Mouse (Mus musculus) layer of hippocampus, postnatal 10 days (tissue): ENCODE results near the gene Ubash3a. TPM values are rescaled to one million over a fixed set of nuclear protein-coding genes. Genes with fewer than 3 reads are reported as not detected.
"Not testable (repeated sequence)": the region's sequence is repeated elsewhere in the genome, so short reads cannot be mapped to it uniquely, and the experiment has no call there.

Experiments
- DNase-seq, 2 experiments: peaks; one replicate each; pipeline ENCODE4 v3.0.0; 2021; ENCODE audit warnings: low spot score in 2 of 2
- total RNA-seq, 2 experiments: library from RNA; stranded (reverse); gene quantifications; 2 replicates each; pipeline ENCODE4 v1.2.3; 2021

The Ubash3a gene
- total RNA-seq, 2 experiments from 2014 or later = 0.51 to 1.5 TPM

DNA sequence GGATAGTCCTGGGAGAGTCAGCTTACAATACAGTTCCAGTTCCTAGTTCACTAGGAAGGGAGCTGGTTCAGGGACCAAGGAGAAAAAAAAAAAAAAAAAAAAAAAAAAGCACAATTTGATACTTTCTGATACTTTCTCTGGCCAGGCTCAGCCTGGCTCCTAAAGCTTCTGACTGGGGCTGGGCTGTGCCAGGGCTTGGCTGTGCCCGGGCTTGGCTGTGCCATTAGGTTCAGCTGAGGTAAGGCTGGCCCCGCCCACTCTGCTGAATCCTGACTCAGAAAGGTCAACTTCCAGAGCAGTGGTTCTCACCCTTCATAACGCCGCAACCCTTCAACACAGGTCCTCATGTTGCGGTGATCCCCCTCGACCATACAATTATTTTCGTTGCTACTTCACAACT is 52.8 kb downstream of the Ubash3a start:
- DNase-seq = peak in 1 of 2 experiments; percentile 63

DNA sequence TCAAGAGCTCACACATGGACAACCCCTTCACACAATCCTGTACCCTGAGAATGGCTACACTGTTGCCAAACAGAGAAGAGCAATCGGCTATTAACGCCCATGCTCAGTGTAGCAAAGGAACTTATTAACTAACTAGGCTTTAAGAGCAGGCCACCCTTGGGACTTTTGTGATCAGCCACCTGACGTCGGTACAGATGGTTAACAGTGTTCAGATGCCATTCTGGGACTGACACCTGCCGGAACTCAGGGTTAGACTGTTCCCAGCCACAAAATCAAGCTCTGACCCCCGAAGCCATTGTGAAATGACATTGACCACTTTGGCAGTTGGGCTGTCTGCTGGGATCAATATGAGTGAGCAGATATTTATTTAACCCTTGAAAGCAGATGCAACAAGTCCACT is 53.7 kb downstream of the Ubash3a start:
- DNase-seq = no peak

DNA sequence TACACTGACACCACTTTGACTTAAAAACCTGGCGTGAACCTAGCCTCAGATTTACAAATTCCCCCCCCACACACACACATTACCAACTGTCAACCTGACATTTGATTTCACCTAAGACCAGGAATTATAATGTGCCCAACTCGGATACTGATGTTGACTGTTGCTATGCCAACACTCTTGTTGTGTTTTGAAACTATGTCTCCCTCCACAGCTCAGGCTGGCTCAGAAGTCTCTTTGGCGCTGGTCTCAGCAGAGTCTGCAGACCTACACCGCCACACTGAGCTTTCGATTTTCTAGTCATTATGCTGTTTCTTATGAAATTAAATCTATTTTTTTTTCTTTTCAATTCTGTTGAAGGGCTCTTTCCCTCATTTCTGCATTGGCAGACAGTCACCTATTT is 55.0 kb downstream of the Ubash3a start:
- DNase-seq = no peak

DNA sequence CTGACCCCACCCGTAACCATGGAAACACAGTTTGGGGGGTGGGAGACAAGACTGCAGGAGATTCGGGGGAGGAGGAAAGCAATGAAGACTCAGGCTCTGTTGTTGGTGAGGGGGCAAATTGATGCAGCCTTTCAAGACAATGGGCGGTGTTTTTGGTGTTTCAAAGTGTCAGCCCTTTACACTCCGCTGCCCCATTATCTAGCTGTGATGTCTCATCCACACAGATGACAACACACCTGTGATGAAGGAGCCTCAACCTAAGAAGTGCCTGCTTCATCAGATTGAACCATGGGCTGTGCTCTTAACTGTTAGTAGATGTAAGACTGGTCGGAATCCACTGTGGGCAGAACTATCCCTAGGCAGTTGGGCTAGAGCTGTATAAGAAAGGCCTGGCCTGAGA is 56.1 kb downstream of the Ubash3a start:
- no peak for DNase-seq

DNA sequence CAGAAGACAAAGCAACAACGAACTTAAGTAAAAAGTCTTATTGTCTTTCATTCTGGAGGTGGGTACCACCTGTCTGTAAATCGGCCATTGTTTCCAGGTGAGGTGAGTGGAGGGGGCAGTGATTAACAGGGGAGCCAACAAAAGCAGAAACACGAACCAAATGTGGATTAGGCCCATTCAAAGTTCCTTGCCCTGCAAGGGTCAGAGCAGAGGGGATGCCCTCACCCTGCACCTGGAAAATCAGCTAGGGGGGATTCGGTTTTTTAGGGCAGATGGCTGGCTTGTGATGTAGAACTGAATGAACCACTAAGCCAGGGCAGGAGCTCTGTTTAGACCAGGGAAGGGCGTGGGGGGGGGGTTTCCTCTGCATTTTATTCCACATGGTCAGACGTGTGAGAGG is 56.7 kb downstream of the Ubash3a start:
- DNase-seq = no peak

DNA sequence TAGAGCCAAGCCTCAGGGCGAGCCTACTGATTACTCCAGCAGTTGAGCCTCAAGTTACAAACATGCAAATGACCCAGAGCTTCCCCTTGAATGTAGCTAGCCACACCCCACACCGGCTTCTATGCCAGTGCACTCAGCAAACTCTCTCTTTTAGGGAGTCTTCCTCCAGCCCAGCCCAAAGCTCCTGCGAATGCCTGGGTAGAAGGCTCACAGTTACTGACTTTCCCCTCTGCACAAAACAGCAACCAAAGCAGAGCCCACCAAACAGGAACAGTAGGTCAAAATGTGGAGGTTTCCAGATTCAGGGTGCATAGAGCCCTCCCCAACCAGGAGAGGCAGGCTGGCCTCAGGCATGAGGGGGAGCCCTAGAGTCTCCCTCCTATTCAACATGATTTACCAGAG is 57.5 kb downstream of the Ubash3a start:
- DNase-seq = no peak

DNA sequence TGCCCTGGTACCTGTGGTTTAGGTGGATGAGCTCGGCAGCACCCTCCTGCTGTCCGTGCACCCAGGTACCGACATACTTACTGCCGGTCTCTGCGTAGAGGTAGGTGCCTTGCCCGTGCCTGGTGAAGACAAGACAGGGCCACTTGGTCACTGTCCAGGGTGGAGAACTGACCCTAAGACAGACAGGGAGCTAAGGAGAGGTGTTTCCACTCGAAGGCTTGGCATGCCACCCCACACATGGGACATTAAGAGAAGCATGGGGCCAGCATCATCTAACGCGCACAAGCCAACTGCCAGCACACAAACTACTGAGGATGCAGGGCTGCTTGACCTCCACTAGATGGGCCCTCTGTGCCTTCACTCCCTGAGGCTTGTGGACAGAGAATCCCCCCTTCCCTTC is 58.2 kb downstream of the Ubash3a start:
- DNase-seq = no peak

DNA sequence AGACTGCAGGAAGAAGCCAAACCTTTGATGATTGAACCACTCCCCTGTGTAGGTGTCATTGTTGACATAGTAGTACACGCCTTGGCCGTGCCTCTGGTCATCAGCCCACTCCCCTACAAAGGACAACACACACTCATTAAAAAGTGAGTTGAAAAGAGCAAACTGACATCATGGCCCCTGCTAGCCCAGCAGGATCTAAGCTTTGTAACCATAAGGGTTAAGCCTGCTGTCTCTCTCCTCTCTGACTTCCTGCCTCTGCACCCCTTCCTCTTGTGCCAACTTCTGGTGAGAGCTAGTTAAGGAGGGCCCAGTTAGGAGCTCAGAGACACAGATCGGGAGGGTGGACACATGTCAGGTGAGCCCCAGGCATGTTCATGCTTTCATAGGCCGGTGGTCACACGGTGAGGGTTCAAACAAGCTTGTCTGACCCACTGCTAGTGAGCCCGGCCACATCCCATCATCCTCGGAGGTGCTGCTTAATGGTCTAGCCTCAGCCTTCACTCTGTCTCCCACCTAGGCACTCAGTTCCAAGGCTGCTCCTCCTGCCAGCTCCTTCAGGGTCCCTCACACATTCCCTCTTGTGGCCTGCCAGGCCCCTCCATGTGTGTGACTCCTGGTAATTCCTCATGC is 58.8 kb downstream of the Ubash3a start:
- DNase-seq = no peak

DNA sequence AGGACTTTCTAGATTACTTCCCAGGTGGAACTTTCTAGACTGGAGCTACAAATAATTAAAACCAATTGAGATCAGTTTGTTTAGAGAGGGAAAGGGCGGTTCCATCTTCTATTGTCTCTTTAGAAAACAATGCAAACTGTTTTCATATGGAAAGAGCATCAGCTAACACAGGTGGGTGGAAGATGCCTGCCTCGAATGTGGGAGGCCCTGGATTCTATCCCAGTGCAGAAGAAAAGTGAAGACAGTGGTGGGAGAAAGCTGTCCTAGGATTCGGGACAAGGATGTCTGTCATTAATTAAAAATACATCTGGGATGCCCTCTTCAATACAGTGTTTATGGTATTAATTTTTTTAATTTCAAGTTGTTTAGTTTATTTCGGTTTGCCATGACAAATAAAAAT is 59.5 kb downstream of the Ubash3a start:
- no peak for DNase-seq

DNA sequence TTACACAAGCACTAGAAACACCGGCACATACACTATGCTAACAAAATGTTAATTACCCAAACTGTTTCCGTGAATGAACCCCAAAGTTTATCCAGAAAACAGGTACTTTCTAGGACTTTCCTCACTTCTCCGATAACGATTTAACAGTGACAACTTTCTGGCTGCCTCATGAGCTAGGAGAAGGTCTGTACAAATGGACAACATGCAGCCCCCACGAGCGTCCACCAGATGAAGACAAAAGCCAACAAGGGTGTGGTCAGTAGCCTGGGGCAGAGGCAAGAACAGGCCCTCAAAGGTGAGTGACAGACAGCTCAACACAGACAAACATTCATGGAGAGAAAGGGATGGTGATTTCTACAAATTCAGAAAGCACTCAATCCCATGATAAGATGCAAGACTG is 59.9 kb downstream of the Ubash3a start:
- no peak for DNase-seq

DNA sequence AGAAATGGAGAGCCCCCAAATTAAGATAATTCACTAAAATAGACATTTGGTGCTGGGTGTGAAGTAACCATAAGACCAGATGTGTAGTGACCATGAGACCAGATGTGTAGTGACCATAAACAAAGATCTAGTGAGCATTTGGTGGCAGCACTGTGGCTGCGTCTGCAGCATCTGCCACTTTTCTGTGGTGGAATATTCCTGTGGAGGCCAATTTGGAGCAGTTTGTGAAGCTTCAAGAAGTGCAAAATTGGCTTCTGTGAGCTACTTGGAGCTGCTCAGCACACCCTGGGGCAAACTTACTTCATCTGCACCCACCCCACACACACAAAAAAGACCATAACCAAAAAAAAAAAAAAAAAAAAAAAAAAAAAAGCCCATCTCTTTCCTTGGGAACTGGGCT is 60.3 kb downstream of the Ubash3a start:
- DNase-seq = peak in 1 of 2 experiments; percentile 9

DNA sequence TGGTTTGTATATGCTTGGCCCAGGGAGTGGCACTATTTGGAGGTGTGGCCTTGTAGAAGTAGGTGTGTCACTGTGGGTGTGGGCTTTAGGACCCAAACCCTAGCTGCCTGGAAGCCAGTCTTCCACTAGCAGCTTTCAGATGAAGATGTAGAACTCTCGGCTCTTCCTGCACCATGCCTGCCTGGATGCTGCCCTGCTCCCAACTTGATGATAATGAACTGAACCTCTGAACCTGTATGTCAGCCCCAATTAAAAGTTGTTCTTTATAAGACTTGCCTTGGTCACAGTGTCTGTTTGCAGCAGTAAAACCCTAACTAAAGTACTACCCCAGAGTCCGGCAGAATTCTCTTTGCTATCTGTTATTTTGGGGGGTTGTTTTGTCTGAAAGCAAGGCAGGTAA is 62.1 kb downstream of the Ubash3a start:
- DNase-seq = peak in 1 of 2 experiments; percentile 15

DNA sequence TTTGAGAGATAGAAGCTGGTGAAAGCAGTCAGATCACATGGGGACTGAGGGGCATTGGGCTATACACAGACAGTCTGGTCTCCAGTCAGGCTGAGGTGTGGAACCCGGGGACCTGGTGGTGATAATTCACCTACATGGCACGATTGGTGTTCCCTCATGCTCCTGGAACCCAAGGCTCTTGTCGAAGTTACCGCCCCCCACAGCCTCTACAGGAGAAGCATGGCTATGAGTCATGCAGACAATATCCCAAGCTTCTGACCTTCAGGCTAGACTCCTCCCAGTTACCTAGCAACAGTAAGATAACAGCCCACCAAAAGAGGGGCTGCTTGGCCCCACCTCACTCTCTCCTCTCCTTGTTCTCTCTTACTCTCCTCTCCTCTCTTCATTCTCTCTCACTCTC is 62.6 kb downstream of the Ubash3a start:
- no peak for DNase-seq

DNA sequence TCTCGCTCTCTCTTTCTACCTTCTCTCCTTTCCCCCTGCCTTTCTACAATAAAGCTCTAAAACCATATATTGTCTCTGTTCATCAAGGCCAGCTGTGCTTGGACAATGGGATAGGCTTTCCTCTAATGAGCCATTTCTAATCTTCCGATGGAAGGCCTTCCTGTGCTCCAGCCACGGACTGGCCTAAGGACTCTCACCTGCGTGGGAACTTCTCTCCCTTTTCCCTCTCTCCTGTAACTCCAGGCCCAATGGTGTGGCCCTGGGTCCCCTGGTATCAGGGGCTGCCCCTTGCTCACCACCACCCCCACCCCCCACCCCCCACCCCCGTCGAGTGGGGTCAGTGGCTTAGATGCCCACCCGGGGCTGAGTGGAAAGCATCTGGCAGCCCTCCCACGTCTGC is 63.1 kb downstream of the Ubash3a start:
- not testable (repeated sequence) for DNase-seq

DNA sequence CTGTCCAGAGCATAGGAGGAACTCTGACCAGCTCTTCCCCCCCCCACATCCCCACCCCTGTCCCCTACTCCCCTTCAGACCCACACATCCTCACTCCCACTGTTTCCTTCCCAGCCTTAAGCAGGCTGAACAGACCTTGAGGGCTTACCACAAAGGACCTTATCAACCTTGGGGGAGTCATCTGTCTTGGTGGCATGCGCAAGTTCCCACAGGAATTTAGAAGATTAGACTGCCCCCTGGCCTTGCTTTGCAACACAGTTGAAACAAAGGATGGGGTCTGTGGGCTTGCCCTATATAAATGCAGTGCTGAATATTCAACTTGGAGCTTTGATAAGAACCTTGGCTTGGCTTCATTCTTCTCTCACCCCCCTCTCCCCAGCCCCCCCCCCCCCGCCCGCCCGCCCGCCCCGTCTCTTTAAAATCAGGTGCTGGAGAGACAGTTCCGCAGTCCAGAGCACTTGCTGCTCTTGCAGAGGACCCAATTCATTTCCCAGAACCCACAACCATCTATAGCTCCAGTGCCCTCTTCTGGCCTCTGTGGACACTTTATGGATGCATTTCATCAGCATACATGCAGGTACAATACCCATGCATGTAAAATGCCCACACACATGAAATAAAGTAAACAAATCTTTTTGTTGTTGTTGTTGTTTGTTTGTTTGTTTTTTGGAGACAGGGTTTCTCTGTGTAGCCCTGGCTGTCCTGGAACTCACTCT is 63.6 kb downstream of the Ubash3a start:
- DNase-seq = no peak

DNA sequence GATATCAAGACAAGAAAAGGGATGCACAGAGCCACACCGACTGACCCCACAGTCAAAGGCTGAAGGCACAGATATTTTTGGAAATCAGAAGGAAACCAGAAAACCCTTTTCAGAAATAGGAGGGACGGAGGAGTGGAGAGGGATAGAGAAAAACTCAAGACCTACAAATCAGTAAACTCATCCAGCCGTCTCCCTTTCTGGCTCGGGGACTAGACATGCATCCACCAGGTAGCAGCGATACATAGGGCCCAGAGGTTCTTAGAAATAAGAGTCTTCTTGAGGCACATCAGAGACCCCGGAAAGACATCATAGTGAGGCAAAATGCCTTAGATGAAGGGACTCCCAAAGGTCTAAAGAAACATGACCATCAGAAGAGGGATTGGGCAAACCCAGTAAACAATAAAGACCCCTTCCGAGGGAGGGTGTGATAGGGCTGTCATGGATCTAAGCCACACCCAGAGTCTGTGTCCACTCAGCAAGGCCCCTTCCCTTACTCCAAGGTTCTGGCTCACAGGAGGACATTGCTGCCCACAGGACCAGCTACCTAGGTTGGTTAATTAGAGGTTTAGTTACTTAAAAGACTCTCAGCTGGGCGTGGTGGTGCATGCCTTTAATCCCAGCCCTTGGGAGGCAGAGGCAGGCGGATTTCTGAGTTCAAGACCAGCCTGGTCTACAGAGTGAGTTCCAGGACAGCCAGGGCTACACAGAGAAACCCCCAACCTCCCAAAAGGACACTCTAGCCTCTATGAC is 64.9 kb downstream of the Ubash3a start:
- no peak for DNase-seq

DNA sequence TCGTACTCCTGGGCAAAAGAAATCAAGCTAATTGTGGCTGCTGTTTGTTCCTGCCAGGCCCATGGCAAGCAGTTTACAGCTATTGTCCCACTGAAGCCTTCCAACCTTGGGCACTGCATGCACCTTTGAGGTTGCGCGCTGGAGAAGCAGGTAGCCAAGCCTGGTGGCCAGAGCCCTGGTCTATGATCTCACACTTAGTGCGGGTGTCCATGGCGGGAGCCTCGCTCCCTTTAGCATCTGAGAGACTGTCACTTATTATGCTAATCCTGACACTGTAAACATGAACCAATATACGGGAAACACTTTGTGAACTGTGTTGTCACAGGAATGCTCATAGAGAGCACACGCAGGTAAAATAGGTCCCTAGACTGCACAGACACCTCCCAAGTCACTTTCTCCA is 66.0 kb downstream of the Ubash3a start:
- DNase-seq = no peak

DNA sequence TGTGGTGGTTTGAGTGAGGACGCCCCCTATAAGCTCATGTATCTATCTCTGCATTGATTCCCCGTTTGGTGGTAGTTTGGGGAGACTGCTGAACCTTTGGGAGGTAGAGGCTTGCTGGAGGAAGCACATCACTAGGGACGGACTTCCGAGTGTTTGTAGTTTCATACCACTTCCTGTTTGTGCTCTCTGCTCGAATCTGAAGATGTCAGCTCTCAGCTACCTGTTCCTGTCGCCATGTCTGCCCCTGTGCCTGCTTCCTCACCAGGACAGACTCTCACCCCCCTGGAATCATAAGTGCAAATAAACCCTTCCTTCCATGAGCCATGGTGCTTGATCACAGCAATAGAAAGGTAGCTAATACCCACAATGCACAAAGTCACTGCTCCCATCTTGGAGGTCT is 67.5 kb downstream of the Ubash3a start:
- DNase-seq = no peak

DNA sequence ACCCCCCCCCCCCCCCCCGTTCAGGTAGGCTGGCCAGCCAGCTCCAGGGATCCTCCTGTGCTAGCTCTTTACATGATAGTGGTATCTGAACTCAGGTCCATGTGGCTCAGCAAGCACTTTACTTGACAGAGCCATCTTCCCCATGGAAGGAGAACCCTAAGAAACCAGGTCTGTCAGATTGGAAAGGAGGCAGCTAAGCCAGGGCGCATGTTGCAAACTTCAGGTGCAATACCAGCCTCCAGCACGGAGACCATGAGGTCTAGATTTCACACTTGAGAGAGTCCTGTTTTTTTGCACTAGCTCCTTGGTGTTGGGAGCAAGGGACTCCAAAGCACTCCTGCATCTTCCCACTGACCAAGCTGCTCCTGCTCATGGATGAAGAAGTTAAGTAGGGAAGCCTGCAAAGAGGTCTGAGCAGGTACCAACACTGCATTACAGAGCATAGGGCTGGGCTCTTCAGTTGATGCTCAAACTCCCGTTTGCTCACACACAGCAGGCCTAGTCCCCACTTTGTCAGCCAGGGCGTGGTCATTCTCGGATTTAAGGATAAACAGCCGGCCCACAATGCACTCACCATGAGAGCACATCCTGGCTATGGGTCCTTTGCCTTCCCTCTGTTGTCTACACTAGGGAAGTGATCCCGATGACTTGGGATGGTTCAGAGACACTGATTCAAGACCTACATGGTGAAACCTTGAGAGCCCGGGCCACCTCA is 68.7 kb downstream of the Ubash3a start:
- DNase-seq = no peak

DNA sequence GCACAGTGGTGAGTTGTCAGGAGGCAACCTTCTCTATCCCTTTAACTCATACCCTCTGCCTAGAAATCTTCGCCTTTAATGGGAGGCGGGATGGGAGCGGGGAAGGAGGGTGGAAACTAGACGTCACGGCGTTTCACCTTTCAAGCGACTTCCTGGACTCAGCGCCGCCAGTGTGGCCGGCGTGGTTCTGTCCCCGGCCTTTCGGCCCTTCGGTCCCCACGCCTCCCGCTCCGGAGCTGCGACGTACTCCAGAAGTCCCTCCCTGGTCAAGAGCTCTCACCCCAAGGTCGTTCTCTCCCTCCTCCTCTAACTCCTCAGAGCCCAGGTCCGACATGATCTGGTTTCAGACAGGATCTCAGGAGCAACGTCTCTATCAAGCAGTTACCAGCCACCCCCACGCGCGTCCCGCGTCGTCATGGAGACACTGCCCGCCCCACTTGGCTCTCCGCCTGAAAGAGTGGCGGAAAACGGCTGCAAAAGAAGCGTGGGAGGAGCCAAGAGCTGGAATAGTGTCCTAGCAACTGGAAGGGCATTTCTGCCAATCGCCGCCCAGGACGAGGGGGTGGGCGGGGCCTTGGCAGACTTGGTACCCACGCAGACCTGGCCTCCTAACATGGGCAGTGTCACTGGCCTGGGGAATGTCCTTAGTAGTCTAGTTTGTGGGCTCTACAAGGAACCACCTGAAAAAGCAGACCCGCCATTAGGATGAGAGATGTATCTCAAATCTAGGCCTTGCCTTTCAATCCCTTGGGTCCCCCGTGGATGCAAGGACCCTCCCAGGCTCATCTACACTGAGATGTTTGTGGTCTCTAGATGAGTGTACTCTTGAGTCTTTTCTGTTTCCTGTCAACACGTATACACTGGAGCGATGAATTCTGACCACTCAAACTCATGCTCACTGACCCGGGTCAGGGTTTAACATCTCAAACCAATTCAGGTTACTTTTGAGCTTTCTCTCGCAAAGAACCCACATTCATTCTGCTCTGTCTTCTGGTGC is 69.5 kb downstream of the Ubash3a start, which contains the start of gene Rsph1:
Gene Rsph1, minus strand, starts transcription at position 462 of the 997 bp plus-strand sequence.
- DNase-seq = peak; percentile 100
